In genomic region chr10:38908277-38908676, GRCm38 (mm10) we compare ENCODE assay signal across 8 mouse cellular contexts. TPM values are rescaled to one million over a fixed set of nuclear protein-coding genes. Genes with fewer than 3 reads are reported as not detected.
DNase-seq lines count a peak whose midpoint lies in the region; ATAC-seq and TF ChIP-seq lines count a peak whose summit lies in the region.

No protein-coding gene starts in this region.

- no peak for TF ChIP-seq CTCF in kidney, adult 2 months (conservative IDR thresholded peaks at IDR 0.05; ENCODE audit: insufficient read depth, insufficient read length, low read depth, low read length)

- no peak overlapping the region for H3K4me2 ChIP-seq in neural tube, embryonic 15.5 days

- WGBS in kidney, adult 2 months, result 58% methylated on average over 9 of the region's 9 CpGs
- WGBS in neural tube, embryonic 15.5 days, result 55% methylated on average over 9 of the region's 9 CpGs

- DNase-seq in adipocyte (ENCODE audit: low spot score), result peak; percentile 42
- DNase-seq in cerebellum, adult 8-10 months, result peak; percentile 3
- DNase-seq in heart, adult 11 months, result peak; percentile 99
- peak; percentile 52 for DNase-seq in kidney, adult 2 months
- peak; percentile 73 to 86 for DNase-seq in left cerebral cortex, postnatal 14 days (ENCODE audit: low spot score in 2 of 2)
- no peak for DNase-seq in spleen, adult 12 weeks (ENCODE audit: low spot score)

- no peak overlapping the region for H3K9ac ChIP-seq in neural tube, embryonic 15.5 days (replicated peaks)

- no peaks in the 10 kb centered on the region for H3K4me1 ChIP-seq in kidney, adult 2 months (ENCODE audit: control insufficient read depth, insufficient read depth, low read length)
- 0 out of 2 replicates have a peak, but pooled peaks cover 9% of the 10 kb centered on the region for H3K4me1 ChIP-seq in neural tube, embryonic 15.5 days

- no peaks in the 10 kb centered on the region; the same call in 1 of the 2 replicates for H3K27me3 ChIP-seq in kidney, adult 2 months (replicated peaks; ENCODE audit: control insufficient read depth, insufficient read depth, low read length)
- H3K27me3 ChIP-seq in neural tube, embryonic 15.5 days (replicated peaks), result no peaks in the 10 kb centered on the region

- ATAC-seq in neural tube, embryonic 15.5 days (ENCODE audit: low FRiP score), result peak; percentile 76; the same call in 1 of the 2 replicates
- no peak for ATAC-seq in megakaryocyte progenitor cell, adult 5-6 weeks (replicated peaks; ENCODE audit: poor library complexity)

- no peaks in the 10 kb centered on the region for H3K9me3 ChIP-seq in neural tube, embryonic 15.5 days (replicated peaks)

- H3K4me3 ChIP-seq in kidney, adult 2 months (ENCODE audit: insufficient read depth, low read depth, low read length), result no peak overlapping the region
- H3K4me3 ChIP-seq in neural tube, embryonic 15.5 days (replicated peaks), result no peak overlapping the region

- no peak overlapping the region for H3K27ac ChIP-seq in kidney, adult 2 months (ENCODE audit: insufficient read depth, low read depth, low read length)
- peak overlapping the region; percentile 70 for H3K27ac ChIP-seq in neural tube, embryonic 15.5 days (replicated peaks)

- no peaks in the 10 kb centered on the region for H3K36me3 ChIP-seq in kidney, adult 2 months (ENCODE audit: control insufficient read depth, insufficient read depth, low read length)
- H3K36me3 ChIP-seq in neural tube, embryonic 15.5 days, result no peaks in the 10 kb centered on the region

- TF ChIP-seq POLR2A in kidney, adult 2 months (IDR thresholded peaks at IDR 0.05; ENCODE audit: low read depth, low read length), result no peak

- intact Hi-C loops in left cerebral cortex, postnatal 14 days (cut with DNase I), result no loop called here

RNA-seq across cellular contexts. Expression of gene Lama4, which starts 57.0 kb away (rescaled TPM):
- 8.1 and 9.0 TPM in 2 replicates for polyA plus RNA-seq in kidney, adult 2 months (2012; rRNA removed)
- total RNA-seq in left cerebral cortex, postnatal 14 days (2021), result 10 to 100 TPM; 20.3 to 22.6 TPM
- polyA plus RNA-seq in neural tube, embryonic 15.5 days (2015; fragmentation: Nextera tagmentation; extraction: Ambion mirVana), result 22.3 and 31.5 TPM in 2 replicates
- not detected in 2 replicates for total RNA-seq in megakaryocyte progenitor cell, adult 5-6 weeks (2015)
- total RNA-seq in megakaryocyte progenitor cell, adult 5-6 weeks (2017), result not detected in 2 replicates

Comparison
In these comparisons a context has a peak if more than half of its experiments do, and no peak if none do; other contexts are left out.
1. RNA of gene Lama4, which starts 57.0 kb away (total RNA-seq): 20.3 to 22.6 TPM in left cerebral cortex, postnatal 14 days; not detected in megakaryocyte progenitor cell, adult 5-6 weeks; every median in the first group is over 10 times any median in the second.